Mouse (Mus musculus): ENCODE data around the gene Trim38. TPM values are rescaled to one million over a fixed set of nuclear protein-coding genes. Genes with fewer than 3 reads are reported as not detected.
"Not testable (repeated sequence)": the region's sequence is repeated elsewhere in the genome, so short reads cannot be mapped to it uniquely, and the experiment has no call there.

The Trim38 gene
- polyA plus RNA-seq, 1 experiment = not detected

- Histone ChIP-seq H3K27me3 (ENCODE audit: control insufficient read depth, insufficient read depth, insufficient read length) (no peaks in the 10 kb centered on the region), H3K4me2 (ENCODE audit: low read depth) (peak within 1 kb of the TSS; percentile 94), H3K4me3 (peak within 1 kb of the TSS; percentile 19), H3K36me3 (ENCODE audit: control insufficient read depth, insufficient read depth) (no peaks in the 10 kb centered on the region), H3ac (ENCODE audit: control insufficient read depth, insufficient read length) (no peak within 1 kb of the TSS), H3K79me2 (ENCODE audit: control insufficient read depth, insufficient read depth) (no peaks in the 10 kb centered on the region)
- no peak for TF ChIP-seq CEBPB (IDR thresholded peaks at IDR 0.05; ENCODE audit: insufficient read depth, poor library complexity, severe bottlenecking)
- TF ChIP-seq MYOD1 (IDR thresholded peaks at IDR 0.05; ENCODE audit: control insufficient read depth in 1 of 3, insufficient read length in 2 of 3, low read depth in 2 of 3) = no peak
- no peak for TF ChIP-seq MYOG (IDR thresholded peaks at IDR 0.05; ENCODE audit: control insufficient read depth in 1 of 3, insufficient read depth in 1 of 3, insufficient read length in 2 of 3, low read depth in 2 of 3)
- TF ChIP-seq POLR2AphosphoS2 (IDR thresholded peaks at IDR 0.05; ENCODE audit: insufficient read length, low read depth) = no peak
- TF ChIP-seq MAX (IDR thresholded peaks at IDR 0.05; ENCODE audit: low read depth) = no peak
- TF ChIP-seq E2F4 (IDR thresholded peaks at IDR 0.05; ENCODE audit: insufficient read depth) = peak; percentile 75
- TF ChIP-seq TCF12 (IDR thresholded peaks at IDR 0.05; ENCODE audit: insufficient read depth, poor library complexity, severe bottlenecking) = no peak
- no peak for TF ChIP-seq TCF3 (IDR thresholded peaks at IDR 0.05; ENCODE audit: insufficient read length, low read depth)
- no peak for TF ChIP-seq REST (IDR thresholded peaks at IDR 0.05; ENCODE audit: insufficient read depth, insufficient read length)
- TF ChIP-seq USF1 (IDR thresholded peaks at IDR 0.05; ENCODE audit: low read depth) = peak; percentile 27
- TF ChIP-seq SRF (IDR thresholded peaks at IDR 0.05; ENCODE audit: control insufficient read depth, insufficient read length, low read depth) = no peak
- peak; percentile 42 for TF ChIP-seq POLR2A (IDR thresholded peaks at IDR 0.05; ENCODE audit: insufficient read length, low read depth)
These were observed 24.1 kb upstream of the Trim38 start, which contains the start of gene Hist1h3c for GRCm38 (mm10) chr13:23745381-23746161. Gene Hist1h3c (minus strand): TSS chr13:23745602.

DNA sequence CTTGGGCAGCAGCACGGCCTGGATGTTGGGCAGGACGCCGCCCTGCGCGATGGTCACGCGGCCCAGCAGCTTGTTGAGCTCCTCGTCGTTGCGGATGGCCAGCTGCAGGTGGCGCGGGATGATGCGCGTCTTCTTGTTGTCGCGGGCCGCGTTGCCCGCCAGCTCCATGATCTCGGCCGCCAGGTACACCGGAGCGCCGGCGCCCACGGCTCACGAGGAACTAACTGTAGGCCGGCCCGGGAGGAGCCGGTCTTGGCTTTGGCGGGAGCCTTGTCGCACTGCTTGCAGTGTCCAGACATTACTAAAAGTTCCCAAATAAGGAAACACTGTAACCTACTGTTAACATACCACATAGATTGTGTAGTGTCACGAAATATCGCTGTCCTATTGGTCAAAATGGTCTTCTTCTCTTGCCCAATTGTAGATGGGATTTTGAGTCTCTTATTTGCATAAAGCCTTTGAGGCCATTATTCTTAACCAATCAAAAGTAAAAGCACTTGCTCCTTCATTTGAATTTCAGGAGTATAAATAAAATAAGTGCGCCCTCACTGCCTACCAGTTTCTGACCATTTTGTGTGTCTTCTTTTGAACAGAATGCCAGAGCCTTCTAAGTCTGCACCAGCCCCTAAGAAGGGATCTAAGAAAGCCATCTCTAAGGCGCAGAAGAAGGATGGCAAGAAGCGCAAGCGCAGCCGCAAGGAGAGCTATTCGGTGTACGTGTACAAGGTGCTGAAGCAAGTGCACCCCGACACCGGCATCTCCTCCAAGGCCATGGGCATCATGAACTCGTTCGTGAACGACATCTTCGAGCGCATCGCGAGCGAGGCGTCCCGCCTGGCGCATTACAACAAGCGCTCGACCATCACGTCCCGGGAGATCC, 23.3 kb upstream of the Trim38 start, which contains the start of gene Hist1h2bb:
Gene Hist1h2bb (plus strand): TSS at position 534 of the 880 bp plus-strand sequence.
- H3K27me3 ChIP-seq (ENCODE audit: control insufficient read depth, insufficient read depth, insufficient read length); H3K79me2 ChIP-seq (ENCODE audit: control insufficient read depth, insufficient read depth); H3ac ChIP-seq (ENCODE audit: control insufficient read depth, insufficient read length); H3K36me3 ChIP-seq (ENCODE audit: control insufficient read depth, insufficient read depth): not testable (repeated sequence)
- peak within 1 kb of the TSS; percentile 19 for H3K4me3 ChIP-seq
- H3K4me2 ChIP-seq (ENCODE audit: low read depth) = peak within 1 kb of the TSS; percentile 94
- TF ChIP-seq POLR2A (IDR thresholded peaks at IDR 0.05; ENCODE audit: insufficient read length, low read depth) = peak; percentile 41
- TF ChIP-seq SRF (IDR thresholded peaks at IDR 0.05; ENCODE audit: control insufficient read depth, insufficient read length, low read depth) = peak; percentile 95
- TF ChIP-seq POLR2AphosphoS2 (IDR thresholded peaks at IDR 0.05; ENCODE audit: insufficient read length, low read depth) = peak; percentile 98

DNA sequence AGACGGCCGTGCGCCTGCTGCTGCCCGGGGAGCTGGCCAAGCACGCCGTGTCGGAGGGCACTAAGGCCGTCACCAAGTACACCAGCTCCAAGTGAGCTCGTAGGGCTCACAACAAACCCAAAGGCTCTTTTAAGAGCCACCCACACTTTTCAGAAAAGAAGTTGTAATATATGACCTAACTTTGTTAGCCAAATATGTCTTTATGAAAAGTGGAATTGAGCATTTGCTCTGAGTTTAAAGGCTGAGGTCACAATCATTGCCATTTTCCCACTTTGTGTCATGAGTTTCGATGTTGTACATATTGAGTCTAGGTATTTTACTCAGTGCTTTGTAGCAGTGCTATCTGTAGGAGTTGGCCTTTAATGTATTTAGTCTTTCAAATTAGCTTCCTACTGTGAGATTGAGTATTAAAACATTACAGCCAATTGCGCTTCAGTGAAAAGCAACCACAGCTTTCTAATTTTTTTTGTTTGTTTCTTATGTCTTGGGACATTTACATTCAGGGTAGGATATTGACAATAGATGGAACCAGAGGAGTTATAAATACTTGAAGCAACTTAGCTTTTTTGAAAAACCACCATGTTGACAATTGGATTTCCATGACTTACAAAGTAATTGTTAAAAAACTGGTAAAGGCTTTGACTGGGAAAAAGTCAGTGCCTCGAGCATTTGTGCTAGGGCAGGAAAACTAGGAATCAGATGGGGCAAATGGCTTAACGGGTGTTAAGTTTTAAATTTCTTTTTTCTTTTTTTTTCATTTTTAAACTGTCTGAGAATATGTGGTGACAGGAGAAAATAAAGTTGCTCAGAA, 22.4 kb upstream of the Trim38 start:
- H3K4me3 ChIP-seq = no peak overlapping the region

DNA sequence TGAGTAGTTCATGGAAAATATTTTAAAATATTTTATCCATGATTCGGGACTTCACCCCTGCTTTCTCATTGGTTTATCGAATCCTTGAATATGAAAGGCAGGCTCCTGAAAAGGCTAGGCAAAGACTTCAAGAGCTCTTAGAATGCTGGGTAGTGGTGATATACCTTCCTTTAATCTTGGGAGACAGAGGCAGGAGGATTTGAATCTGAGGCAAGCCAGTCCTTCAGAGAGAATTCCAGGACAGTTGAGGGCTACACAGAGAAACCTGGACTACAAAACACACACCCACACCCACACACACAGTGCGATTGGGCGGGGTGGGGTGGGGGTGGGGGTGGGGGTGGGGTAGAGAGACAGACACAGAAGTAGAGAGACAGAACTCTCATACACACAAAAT, 21.8 kb upstream of the Trim38 start:
- H3ac ChIP-seq (ENCODE audit: control insufficient read depth, insufficient read length) = no peak overlapping the region
- TF ChIP-seq TCF3 (IDR thresholded peaks at IDR 0.05; ENCODE audit: insufficient read length, low read depth) (no peak), MYOD1 (IDR thresholded peaks at IDR 0.05; ENCODE audit: control insufficient read depth in 1 of 3, insufficient read length in 2 of 3, low read depth in 2 of 3) (no peak), MYOG (IDR thresholded peaks at IDR 0.05; ENCODE audit: control insufficient read depth in 1 of 3, insufficient read depth in 1 of 3, insufficient read length in 2 of 3, low read depth in 2 of 3) (no peak), CEBPB (IDR thresholded peaks at IDR 0.05; ENCODE audit: insufficient read depth, poor library complexity, severe bottlenecking) (no peak), MAX (IDR thresholded peaks at IDR 0.05; ENCODE audit: low read depth) (no peak), REST (IDR thresholded peaks at IDR 0.05; ENCODE audit: insufficient read depth, insufficient read length) (no peak), POLR2A (IDR thresholded peaks at IDR 0.05; ENCODE audit: insufficient read length, low read depth) (no peak), SRF (IDR thresholded peaks at IDR 0.05; ENCODE audit: control insufficient read depth, insufficient read length, low read depth) (no peak), E2F4 (IDR thresholded peaks at IDR 0.05; ENCODE audit: insufficient read depth) (no peak), TCF12 (IDR thresholded peaks at IDR 0.05; ENCODE audit: insufficient read depth, poor library complexity, severe bottlenecking) (no peak), POLR2AphosphoS2 (IDR thresholded peaks at IDR 0.05; ENCODE audit: insufficient read length, low read depth) (no peak), USF1 (IDR thresholded peaks at IDR 0.05; ENCODE audit: low read depth) (no peak)
- no peaks in the 10 kb centered on the region for H3K36me3 ChIP-seq (ENCODE audit: control insufficient read depth, insufficient read depth)
- no peaks in the 10 kb centered on the region for H3K27me3 ChIP-seq (ENCODE audit: control insufficient read depth, insufficient read depth, insufficient read length)
- H3K4me3 ChIP-seq = no peak overlapping the region
- H3K4me2 ChIP-seq (ENCODE audit: low read depth) = peak overlapping the region; percentile 94
- no peaks in the 10 kb centered on the region for H3K79me2 ChIP-seq (ENCODE audit: control insufficient read depth, insufficient read depth)

More for the DNA sequence above, 22.4 kb upstream of the Trim38 start:
- H3K36me3 ChIP-seq (ENCODE audit: control insufficient read depth, insufficient read depth) = no peaks in the 10 kb centered on the region
- H3K79me2 ChIP-seq (ENCODE audit: control insufficient read depth, insufficient read depth) = no peaks in the 10 kb centered on the region
- no peak overlapping the region for H3ac ChIP-seq (ENCODE audit: control insufficient read depth, insufficient read length)
- H3K27me3 ChIP-seq (ENCODE audit: control insufficient read depth, insufficient read depth, insufficient read length) = no peaks in the 10 kb centered on the region
- TF ChIP-seq USF1 (IDR thresholded peaks at IDR 0.05; ENCODE audit: low read depth) (no peak), TCF3 (IDR thresholded peaks at IDR 0.05; ENCODE audit: insufficient read length, low read depth) (no peak), MAX (IDR thresholded peaks at IDR 0.05; ENCODE audit: low read depth) (no peak), SRF (IDR thresholded peaks at IDR 0.05; ENCODE audit: control insufficient read depth, insufficient read length, low read depth) (no peak), MYOG (IDR thresholded peaks at IDR 0.05; ENCODE audit: control insufficient read depth in 1 of 3, insufficient read depth in 1 of 3, insufficient read length in 2 of 3, low read depth in 2 of 3) (no peak), REST (IDR thresholded peaks at IDR 0.05; ENCODE audit: insufficient read depth, insufficient read length) (no peak), CEBPB (IDR thresholded peaks at IDR 0.05; ENCODE audit: insufficient read depth, poor library complexity, severe bottlenecking) (no peak), MYOD1 (IDR thresholded peaks at IDR 0.05; ENCODE audit: control insufficient read depth in 1 of 3, insufficient read length in 2 of 3, low read depth in 2 of 3) (no peak), POLR2A (IDR thresholded peaks at IDR 0.05; ENCODE audit: insufficient read length, low read depth) (peak; percentile 89), POLR2AphosphoS2 (IDR thresholded peaks at IDR 0.05; ENCODE audit: insufficient read length, low read depth) (peak; percentile 27)
- H3K4me2 ChIP-seq (ENCODE audit: low read depth) = peak overlapping the region; percentile 94

Measured in myocyte (in vitro differentiated cells).